Mouse (Mus musculus): ENCODE data around the gene Dido1. TPM values are rescaled to one million over a fixed set of nuclear protein-coding genes. Genes with fewer than 3 reads are reported as not detected.

Dido1 gene
- polyA plus RNA-seq, 1 experiment: 42.2 TPM

GRCm38 (mm10) chr2:180711527-180711926 is 1.7 kb upstream of the Dido1 start:
- TF ChIP-seq POLR2A (IDR thresholded peaks at IDR 0.05; ENCODE audit: control insufficient read depth, extremely low read depth, insufficient read depth, low read length, poor library complexity) (no peak), CTCF (IDR thresholded peaks at IDR 0.05; ENCODE audit: borderline replicate concordance, control insufficient read depth, extremely low read depth, insufficient read depth, low read length, poor library complexity) (no peak)
- H3K27me3 ChIP-seq (ENCODE audit: control insufficient read depth, insufficient read depth, low read length): no peaks in the 10 kb centered on the region
- 87% methylated on average over 4 of the region's 4 CpGs for WGBS

DNA sequence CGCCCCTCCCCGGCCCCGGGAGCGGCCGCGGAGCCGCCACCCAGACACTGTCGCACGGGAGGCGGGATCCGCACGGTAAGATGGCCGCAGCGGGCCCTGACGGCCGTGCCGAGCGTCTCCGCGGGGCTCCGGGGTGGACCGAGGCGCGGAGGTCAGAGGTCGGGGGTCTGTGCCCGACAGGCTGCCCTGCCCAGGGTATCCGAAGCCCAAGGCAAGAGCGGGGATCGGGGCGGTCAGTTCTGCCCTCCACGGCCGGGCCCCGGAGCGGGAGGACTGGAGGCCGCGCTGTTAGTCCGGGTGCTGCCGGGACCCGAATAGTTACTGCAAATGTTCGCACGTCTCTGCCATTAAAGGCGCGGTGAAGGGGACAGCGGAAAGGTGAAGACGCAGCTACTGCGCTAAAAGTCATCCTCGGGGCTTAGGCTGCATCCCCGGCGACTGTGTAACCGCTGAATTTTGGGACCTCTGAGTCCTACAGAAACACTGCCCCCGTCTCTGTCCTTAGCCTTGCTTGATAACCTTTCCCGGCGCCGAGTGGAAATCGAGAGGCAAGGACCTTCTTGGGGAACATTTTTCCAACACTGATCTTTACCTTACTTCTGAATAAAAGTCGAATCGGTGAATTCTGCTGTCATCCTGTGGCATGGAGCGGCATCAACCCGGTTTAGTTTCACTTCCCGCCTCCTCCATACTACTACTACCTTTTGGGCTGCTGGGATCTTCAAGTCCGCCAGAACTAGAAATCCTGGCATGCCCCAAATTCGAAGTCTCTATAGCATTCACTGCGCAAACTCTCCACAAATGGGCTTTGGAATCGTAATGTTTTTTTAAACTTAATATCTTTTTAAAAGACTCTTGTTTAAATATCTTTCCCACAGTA is 717 bp upstream of the Dido1 start:
- 2% methylated on average over 64 of the region's 64 CpGs for WGBS
- H3K4me3 ChIP-seq (ENCODE audit: control insufficient read depth, insufficient read depth, low read length): peak overlapping the region; percentile 92
- no peaks in the 10 kb centered on the region for H3K27me3 ChIP-seq (ENCODE audit: control insufficient read depth, insufficient read depth, low read length)
- H3K4me1 ChIP-seq (replicated peaks; ENCODE audit: control insufficient read depth, insufficient read depth, low read length): peaks cover 13% of the 10 kb centered on the region
- no peak; the same call in 1 of the 2 replicates for TF ChIP-seq POLR2A (IDR thresholded peaks at IDR 0.05; ENCODE audit: control insufficient read depth, extremely low read depth, insufficient read depth, low read length, poor library complexity)
- no peak for TF ChIP-seq CTCF (IDR thresholded peaks at IDR 0.05; ENCODE audit: borderline replicate concordance, control insufficient read depth, extremely low read depth, insufficient read depth, low read length, poor library complexity)
- no peak for DNase-seq
- peak overlapping the region; percentile 19; the same call in 1 of the 2 replicates for H3K27ac ChIP-seq (ENCODE audit: control insufficient read depth, insufficient read depth, low read length)
- peaks cover 12% of the 10 kb centered on the region for H3K36me3 ChIP-seq (ENCODE audit: control insufficient read depth, insufficient read depth, low read length)

More at GRCm38 (mm10) chr2:180711527-180711926, 1.7 kb upstream of the Dido1 start:
- H3K4me1 ChIP-seq (replicated peaks; ENCODE audit: control insufficient read depth, insufficient read depth, low read length): peaks cover 10% of the 10 kb centered on the region
- H3K4me3 ChIP-seq (ENCODE audit: control insufficient read depth, insufficient read depth, low read length): no peak overlapping the region
- no peak overlapping the region for H3K27ac ChIP-seq (ENCODE audit: control insufficient read depth, insufficient read depth, low read length)
- peaks cover 16% of the 10 kb centered on the region for H3K36me3 ChIP-seq (ENCODE audit: control insufficient read depth, insufficient read depth, low read length)
- no peak for DNase-seq

DNA sequence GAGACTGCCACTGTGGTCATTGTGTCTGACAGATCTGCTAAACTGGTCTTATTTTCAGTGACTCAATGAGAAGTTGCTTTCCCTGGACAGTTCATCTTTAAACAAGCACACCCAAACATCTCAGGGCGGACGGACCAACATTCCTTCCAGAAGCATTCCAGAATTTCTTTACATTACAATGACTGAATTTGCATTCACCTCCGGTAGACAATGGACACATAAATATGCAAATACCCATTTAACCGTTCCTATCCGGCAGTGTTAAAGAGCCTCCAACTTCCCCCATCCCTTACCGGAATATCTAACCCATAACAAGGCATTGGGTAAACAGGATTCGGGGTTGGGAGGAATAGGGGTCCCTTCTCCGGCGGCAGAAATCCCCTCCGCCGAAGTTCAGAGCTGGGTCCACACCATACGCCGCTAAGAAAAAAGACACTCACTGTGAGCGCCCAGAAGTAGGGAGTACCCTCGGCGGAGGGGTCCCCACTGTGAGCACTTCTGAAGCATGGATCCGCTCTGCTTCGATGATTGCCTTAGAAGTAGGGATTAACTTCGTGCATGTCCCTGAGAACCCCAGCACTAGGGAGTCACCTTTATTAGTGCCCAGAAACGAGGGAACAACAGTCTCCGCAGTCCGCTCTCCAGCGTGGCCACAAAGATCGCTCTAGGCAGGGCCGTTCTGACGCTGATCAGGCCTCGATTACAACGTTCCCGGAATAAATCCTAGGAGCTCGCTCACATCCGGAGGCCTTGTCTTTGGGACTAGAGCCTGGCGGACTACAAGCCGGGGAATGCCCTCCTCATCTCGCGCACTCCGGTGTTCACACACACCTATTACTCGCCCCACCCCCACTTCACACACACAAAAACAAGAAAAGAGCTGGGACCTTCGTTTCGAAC is 526 bp downstream of the Dido1 start:
- TF ChIP-seq CTCF (IDR thresholded peaks at IDR 0.05; ENCODE audit: borderline replicate concordance, control insufficient read depth, extremely low read depth, insufficient read depth, low read length, poor library complexity) (no peak), POLR2A (IDR thresholded peaks at IDR 0.05; ENCODE audit: control insufficient read depth, extremely low read depth, insufficient read depth, low read length, poor library complexity) (no peak)
- DNase-seq: no peak
- Histone ChIP-seq H3K27ac (ENCODE audit: control insufficient read depth, insufficient read depth, low read length) (peak overlapping the region; percentile 55; the same call in 1 of the 2 replicates), H3K36me3 (ENCODE audit: control insufficient read depth, insufficient read depth, low read length) (peaks cover 5% of the 10 kb centered on the region), H3K4me3 (ENCODE audit: control insufficient read depth, insufficient read depth, low read length) (peak overlapping the region; percentile 90), H3K27me3 (ENCODE audit: control insufficient read depth, insufficient read depth, low read length) (no peaks in the 10 kb centered on the region), H3K4me1 (replicated peaks; ENCODE audit: control insufficient read depth, insufficient read depth, low read length) (peaks cover 21% of the 10 kb centered on the region)
- WGBS: under 1% methylated on average over 39 of the region's 39 CpGs

- Histone ChIP-seq H3K4me3 (ENCODE audit: control insufficient read depth, insufficient read depth, low read length) (no peak overlapping the region), H3K27ac (ENCODE audit: control insufficient read depth, insufficient read depth, low read length) (no peak overlapping the region), H3K36me3 (ENCODE audit: control insufficient read depth, insufficient read depth, low read length) (no peaks in the 10 kb centered on the region), H3K27me3 (ENCODE audit: control insufficient read depth, insufficient read depth, low read length) (no peaks in the 10 kb centered on the region), H3K4me1 (replicated peaks; ENCODE audit: control insufficient read depth, insufficient read depth, low read length) (peaks cover 20% of the 10 kb centered on the region)
- WGBS: 94% methylated on average over 5 of the region's 5 CpGs
- TF ChIP-seq POLR2A (IDR thresholded peaks at IDR 0.05; ENCODE audit: control insufficient read depth, extremely low read depth, insufficient read depth, low read length, poor library complexity) (no peak), CTCF (IDR thresholded peaks at IDR 0.05; ENCODE audit: borderline replicate concordance, control insufficient read depth, extremely low read depth, insufficient read depth, low read length, poor library complexity) (no peak)
- no peak for DNase-seq
Observed at GRCm38 (mm10) chr2:180705975-180706374, 3.8 kb downstream of the Dido1 start.

DNA sequence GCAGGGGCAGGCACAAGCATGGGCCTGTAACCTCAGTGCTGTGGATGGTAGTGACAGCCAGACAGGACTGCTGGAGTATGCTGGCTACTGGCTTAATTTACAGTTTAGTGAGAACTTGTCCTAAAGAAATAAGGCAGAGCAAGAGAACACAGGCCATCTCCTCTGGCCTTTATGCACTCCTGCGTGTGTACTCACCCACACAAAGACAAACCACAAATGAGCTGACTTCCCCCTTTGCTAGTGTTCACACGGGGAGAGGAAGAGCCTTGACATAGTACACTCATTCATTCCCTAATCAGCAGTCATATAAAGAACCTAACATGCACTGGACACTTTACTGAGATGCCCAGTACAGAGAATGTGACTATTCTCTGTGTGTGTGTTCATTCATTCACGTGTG is 4.7 kb downstream of the Dido1 start:
- WGBS: 9% methylated on average over 3 of the region's 3 CpGs
- H3K36me3 ChIP-seq (ENCODE audit: control insufficient read depth, insufficient read depth, low read length): no peaks in the 10 kb centered on the region
- DNase-seq: no peak
- peaks cover 26% of the 10 kb centered on the region for H3K4me1 ChIP-seq (replicated peaks; ENCODE audit: control insufficient read depth, insufficient read depth, low read length)
- no peak overlapping the region for H3K27ac ChIP-seq (ENCODE audit: control insufficient read depth, insufficient read depth, low read length)
- no peaks in the 10 kb centered on the region for H3K27me3 ChIP-seq (ENCODE audit: control insufficient read depth, insufficient read depth, low read length)
- H3K4me3 ChIP-seq (ENCODE audit: control insufficient read depth, insufficient read depth, low read length): no peak overlapping the region
- TF ChIP-seq POLR2A (IDR thresholded peaks at IDR 0.05; ENCODE audit: control insufficient read depth, extremely low read depth, insufficient read depth, low read length, poor library complexity) (no peak), CTCF (IDR thresholded peaks at IDR 0.05; ENCODE audit: borderline replicate concordance, control insufficient read depth, extremely low read depth, insufficient read depth, low read length, poor library complexity) (no peak)

DNA sequence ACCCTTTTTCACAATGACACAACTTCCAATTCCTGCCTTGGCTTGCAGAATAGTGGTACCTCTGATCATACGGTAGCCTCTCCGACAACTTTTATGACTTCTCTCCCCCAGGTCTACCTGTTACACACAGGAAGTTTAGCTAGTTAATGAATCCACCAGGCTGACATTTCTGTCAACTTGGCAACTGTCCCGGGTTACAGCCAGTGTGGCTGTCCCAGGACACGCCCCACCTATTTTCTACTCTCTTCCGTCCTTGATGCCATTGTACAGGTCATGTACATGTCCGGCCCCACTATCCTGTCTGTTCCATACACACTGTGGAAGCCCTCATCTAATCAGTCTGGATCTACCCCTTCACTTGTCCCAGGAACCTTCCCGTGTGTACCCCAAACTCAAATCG is 5.2 kb downstream of the Dido1 start:
- Histone ChIP-seq H3K27me3 (ENCODE audit: control insufficient read depth, insufficient read depth, low read length) (no peaks in the 10 kb centered on the region), H3K4me1 (replicated peaks; ENCODE audit: control insufficient read depth, insufficient read depth, low read length) (peaks cover 27% of the 10 kb centered on the region), H3K4me3 (ENCODE audit: control insufficient read depth, insufficient read depth, low read length) (no peak overlapping the region), H3K27ac (ENCODE audit: control insufficient read depth, insufficient read depth, low read length) (no peak overlapping the region), H3K36me3 (ENCODE audit: control insufficient read depth, insufficient read depth, low read length) (no peaks in the 10 kb centered on the region)
- no peak for TF ChIP-seq POLR2A (IDR thresholded peaks at IDR 0.05; ENCODE audit: control insufficient read depth, extremely low read depth, insufficient read depth, low read length, poor library complexity)
- no peak for TF ChIP-seq CTCF (IDR thresholded peaks at IDR 0.05; ENCODE audit: borderline replicate concordance, control insufficient read depth, extremely low read depth, insufficient read depth, low read length, poor library complexity)
- 36% methylated on average over 8 of the region's 8 CpGs for WGBS
- DNase-seq: no peak

All from thymus, adult 2 months (tissue).